Mouse (Mus musculus) layer of hippocampus, adult 9-10 months (tissue): ENCODE measurements around the gene Plekho2.

Experiments
- DNase-seq: peaks from one replicate; pipeline ENCODE4 v3.0.0; 2022; ENCODE audit warnings: low spot score

The Plekho2 gene

DNA sequence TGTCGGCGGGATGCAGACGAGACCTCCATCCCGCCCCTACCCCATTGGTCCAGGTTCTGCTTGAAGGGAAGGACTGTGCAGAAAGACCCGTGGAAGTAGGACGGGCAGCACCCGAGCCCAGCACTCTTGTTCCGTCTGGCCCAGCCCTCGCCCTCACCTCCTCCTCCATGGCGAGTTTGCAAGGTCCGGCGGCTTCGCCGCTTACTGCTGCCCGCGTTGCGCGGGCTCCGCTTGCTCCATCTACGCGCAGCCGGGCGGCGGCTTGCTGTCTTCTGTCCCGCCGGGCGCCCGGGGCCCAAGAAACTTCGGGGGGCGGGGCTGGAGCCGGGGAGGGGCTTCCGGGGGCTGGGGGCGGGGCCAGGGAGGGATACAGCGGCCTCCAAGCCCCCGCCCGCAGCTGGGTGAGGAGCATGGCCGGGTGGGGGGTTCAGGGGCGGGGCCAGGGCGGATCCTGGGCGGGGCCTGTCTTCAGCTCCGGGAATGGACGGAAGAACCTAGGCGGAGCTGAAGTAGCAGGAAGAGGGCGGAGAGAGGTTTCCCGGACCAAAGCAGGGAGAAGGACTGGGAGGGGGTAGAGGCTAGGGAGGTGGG is at the start of gene Plekho2:
Gene Plekho2, minus strand, starts transcription at position 260 of the 591 bp plus-strand sequence.
- no peak for DNase-seq

- no peak for DNase-seq
These were observed 49.4 kb upstream of the Plekho2 start, which contains the start of gene Rbpms2 for GRCm38 (mm10) chr9:65629025-65629766. Gene Rbpms2, plus strand, starts transcription at chr9:65629648.

DNA sequence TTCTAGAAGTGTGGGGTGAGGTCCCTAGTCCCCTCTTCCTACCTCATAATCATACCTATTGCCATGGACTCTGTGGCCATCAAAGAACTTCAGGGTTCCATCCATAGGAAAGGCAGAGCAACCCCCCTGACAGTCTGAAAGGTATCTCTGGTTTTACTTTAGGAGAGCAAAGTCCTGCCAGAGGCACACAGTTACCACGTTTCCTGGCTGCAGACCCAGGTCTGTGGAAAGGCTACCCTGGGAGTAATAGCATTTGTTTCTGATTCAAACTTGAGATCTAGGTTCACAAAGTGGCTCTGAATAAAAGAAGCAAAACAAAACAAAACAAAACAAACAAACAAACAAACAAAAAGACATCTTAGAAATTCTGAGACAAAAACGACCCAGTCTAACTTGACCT is 44.4 kb upstream of the Plekho2 start:
- DNase-seq: no peak

- DNase-seq: no peak
These were observed 43.0 kb upstream of the Plekho2 start for GRCm38 (mm10) chr9:65622826-65623225.

DNA sequence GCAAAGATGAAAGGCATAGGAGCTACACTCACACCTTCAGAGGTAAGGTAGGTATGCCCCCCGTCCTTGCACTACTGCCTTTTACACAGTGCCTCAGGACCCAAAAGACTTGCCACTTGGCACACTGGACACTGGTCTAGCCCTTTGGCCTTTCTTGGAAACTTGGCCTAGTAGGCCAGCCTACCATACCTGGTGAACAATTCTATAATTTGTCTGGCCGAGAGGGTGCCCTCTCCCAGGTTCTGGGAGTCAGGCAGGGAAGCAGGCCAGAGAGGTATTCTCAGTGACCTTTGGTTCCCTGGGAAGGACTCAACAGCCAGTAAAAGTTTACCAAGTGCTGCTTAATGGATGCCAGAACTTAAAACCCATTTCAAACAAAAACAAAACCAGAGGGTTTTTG is 41.8 kb upstream of the Plekho2 start:
- DNase-seq: no peak

DNA sequence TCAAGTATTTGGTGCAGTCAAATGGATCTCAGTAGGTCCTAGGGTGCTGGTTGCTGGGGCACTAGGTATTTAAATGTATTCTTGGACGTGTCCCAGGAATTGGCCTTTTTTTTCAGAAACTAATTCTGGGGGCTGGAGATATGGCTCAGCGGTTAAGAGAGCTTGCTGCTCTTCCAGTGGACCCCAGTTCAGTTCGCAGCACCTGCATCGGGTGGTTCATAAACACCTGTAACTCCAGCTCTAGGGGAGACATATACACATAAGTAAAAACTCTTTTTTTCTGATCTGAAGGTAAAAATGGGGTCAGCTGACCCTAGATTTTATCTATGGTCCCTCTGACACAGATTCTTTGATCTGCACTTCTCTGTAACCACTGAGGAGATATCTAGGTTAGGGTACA is 41.4 kb upstream of the Plekho2 start:
- DNase-seq: no peak

DNA sequence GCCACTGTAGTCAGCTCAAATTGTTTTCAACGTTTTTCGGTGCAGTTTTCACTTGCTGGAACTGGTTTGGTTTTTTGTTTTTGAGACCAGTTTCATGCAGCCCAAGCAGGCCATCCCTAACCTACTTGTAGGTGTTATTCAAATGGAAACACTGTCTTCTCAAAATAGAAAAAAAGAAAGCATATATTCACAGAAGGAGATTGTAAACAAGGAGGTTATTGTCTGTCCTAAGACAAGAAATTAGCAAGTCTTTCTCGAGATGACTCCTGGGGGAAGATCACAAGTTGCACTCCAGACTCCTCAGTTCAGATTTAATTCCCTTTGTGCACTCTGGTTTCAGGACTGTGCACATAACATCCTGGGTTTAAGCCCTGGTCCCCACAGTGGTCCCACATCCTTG is 39.5 kb upstream of the Plekho2 start:
- DNase-seq: no peak

GRCm38 (mm10) chr9:65613098-65613497 is 33.3 kb upstream of the Plekho2 start:
- DNase-seq: no peak

- DNase-seq: no peak
These were observed 32.2 kb upstream of the Plekho2 start for GRCm38 (mm10) chr9:65611969-65612486.

GRCm38 (mm10) chr9:65607120-65607519 is 27.3 kb upstream of the Plekho2 start:
- DNase-seq: no peak

- no peak for DNase-seq
These were observed 26.7 kb upstream of the Plekho2 start for GRCm38 (mm10) chr9:65606321-65607109.

DNA sequence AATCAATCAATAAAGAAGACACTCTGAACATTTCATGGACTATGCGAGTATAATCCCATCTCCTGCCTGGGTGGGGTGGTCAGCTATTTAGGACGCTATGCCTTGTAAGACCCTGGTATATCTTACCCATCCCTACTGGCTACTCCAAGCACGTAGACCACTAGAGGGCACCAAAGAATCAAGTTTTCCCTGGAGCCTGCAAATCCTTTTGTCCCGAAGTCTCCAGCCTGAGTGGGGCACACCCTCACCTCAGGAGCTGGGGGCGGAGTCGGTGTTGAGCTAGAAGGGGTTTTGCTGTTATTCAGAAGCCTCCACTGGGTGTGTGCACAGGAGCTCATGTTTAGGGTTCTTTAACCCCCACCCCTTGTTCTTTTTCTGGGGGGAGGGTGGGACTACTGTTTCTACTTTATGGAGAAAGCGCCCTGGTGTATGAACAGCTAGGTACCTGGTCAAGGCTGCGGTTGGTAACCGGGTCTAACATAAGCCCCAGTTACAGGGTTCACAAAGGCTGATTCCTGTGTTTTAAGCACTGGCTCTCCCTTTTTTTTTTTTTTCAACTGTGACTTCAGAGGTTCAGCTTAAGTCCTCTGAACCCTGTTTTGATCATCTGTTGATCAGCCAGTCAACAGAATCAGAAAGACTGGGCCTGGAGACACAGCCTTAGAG is 25.8 kb upstream of the Plekho2 start:
- DNase-seq: peak; percentile 39

GRCm38 (mm10) chr9:65603401-65604102 is 23.7 kb upstream of the Plekho2 start:
- no peak for DNase-seq

DNA sequence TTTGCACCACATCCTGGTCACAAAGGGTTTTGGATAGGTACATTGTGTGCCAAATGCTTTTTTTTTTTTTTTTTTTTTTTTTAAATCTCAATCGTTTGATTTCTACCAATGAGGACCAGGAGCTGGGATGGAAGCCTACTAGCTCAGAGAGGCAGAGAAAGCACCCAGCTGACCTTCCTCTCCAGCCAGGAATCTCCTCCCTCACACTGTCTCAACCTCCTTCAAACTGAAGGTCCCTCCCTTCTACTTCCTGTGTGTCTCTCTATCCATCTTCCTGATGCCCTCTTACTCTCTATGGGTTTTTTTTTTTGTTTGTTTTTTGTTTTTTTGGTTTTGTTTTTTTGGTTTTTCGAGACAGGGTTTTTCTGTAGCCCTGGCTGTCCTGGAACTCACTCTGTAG is 21.1 kb upstream of the Plekho2 start:
- no peak for DNase-seq

- DNase-seq: no peak
These were observed 19.0 kb upstream of the Plekho2 start for GRCm38 (mm10) chr9:65598765-65599249.

DNA sequence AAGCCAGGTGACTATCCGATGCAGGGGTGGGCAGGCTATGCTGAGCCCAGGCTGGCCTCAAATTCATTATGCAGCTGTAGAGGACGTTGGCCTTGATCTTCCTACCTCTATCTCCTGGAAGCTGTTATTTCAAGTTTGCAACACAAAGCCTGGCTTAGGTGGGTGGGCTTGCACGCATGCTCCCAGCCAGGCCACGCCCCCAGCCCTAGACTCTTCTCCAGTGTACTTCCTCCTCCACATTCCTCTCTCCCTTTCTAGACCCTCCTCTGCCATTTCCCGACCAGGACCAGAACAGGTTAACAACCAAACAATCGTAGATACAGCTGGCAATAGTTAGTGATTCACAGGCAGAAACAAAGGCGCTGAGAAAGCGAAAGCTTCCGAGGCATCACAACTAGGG is 13.8 kb upstream of the Plekho2 start:
- DNase-seq: no peak

DNA sequence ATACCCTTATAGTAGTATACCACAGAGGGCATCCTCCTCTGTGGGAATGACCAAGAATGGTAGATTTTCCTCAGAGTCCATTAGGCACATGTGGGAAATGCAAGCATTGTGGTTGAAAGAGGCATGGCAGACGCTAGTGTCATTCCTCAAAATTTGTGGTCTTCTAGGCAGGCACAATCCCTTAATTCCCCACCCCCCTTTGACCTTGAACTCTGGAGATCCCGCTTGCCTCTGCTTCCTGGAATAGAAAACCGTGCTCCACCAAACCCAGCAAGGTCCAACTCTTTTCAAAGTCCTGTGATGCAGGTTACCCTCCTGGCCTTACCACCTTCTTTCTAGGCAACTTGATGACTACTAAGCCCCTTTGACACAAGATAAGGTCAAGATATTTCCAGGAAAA is 12.9 kb upstream of the Plekho2 start:
- no peak for DNase-seq

GRCm38 (mm10) chr9:65589091-65589490 is 9.3 kb upstream of the Plekho2 start:
- no peak for DNase-seq

- DNase-seq: no peak
These were observed 7.9 kb upstream of the Plekho2 start for GRCm38 (mm10) chr9:65587573-65588358.

DNA sequence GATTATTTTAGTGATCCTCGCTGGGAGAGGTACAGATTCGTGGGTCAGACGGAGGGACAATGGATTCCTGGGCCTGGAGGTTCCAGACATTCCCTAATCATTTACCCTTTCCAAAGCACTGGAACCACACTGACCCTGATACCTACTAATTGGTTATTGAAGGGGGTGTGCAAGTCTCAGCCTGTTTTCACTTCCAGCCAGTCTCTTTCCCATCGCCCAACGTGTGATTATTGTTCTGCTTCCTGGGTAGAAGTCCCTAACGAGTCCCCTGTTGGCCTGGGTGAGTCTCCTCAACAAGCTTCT is 7.4 kb upstream of the Plekho2 start:
- DNase-seq: no peak
